In genomic region chr19:46962841-46963240, GRCm38 (mm10) we compare ENCODE assay signal across 8 mouse cellular contexts. TPM values are rescaled to one million over a fixed set of nuclear protein-coding genes. Genes with fewer than 3 reads are reported as not detected.
A peak's percentile ranks its signal among the peaks of the same experiment; 100 is the strongest.
DNase-seq lines count a peak whose midpoint lies in the region; ATAC-seq and TF ChIP-seq lines count a peak whose summit lies in the region.

No protein-coding gene starts in this region.

- peak overlapping the region; percentile 62 for H3K4me2 ChIP-seq in forebrain, embryonic 16.5 days (ENCODE audit: low read length)
- peak overlapping the region; percentile 82 for H3K4me2 ChIP-seq in liver, embryonic 12.5 days

- no peak for TF ChIP-seq CTCF in C2C12 (IDR thresholded peaks at IDR 0.05; ENCODE audit: control insufficient read depth, insufficient read depth, insufficient read length)

- H3K9ac ChIP-seq in forebrain, embryonic 16.5 days (replicated peaks; ENCODE audit: low read depth, low read length) = no peak overlapping the region
- H3K9ac ChIP-seq in liver, embryonic 12.5 days = peak overlapping the region; percentile 88

- no peaks in the 10 kb centered on the region for H3K27me3 ChIP-seq in C2C12 (ENCODE audit: control insufficient read depth, insufficient read depth, insufficient read length)
- no peaks in the 10 kb centered on the region for H3K27me3 ChIP-seq in forebrain, embryonic 16.5 days (replicated peaks; ENCODE audit: control insufficient read depth, insufficient read depth, low read length)
- H3K27me3 ChIP-seq in liver, embryonic 12.5 days (replicated peaks) = no peaks in the 10 kb centered on the region

- H3K9me3 ChIP-seq in forebrain, embryonic 16.5 days (ENCODE audit: control insufficient read depth, low read length) = no peaks in the 10 kb centered on the region
- H3K9me3 ChIP-seq in liver, embryonic 12.5 days (replicated peaks) = no peaks in the 10 kb centered on the region

- peak; percentile 64 for DNase-seq in 3T3-L1 (ENCODE audit: low read depth, low spot score)
- no peak for DNase-seq in adrenal gland, adult 18-20 months (ENCODE audit: low spot score in 2 of 2)
- DNase-seq in right cerebral cortex, adult 18-20 months = no peak
- DNase-seq in left cerebral cortex, adult 18-20 months (ENCODE audit: low spot score in 2 of 2) = no peak

- peak overlapping the region; percentile 50 for H3K4me3 ChIP-seq in C2C12 (ENCODE audit: insufficient read depth, poor library complexity, severe bottlenecking)
- H3K4me3 ChIP-seq in forebrain, embryonic 16.5 days (replicated peaks; ENCODE audit: low read length) = peak overlapping the region; percentile 75
- H3K4me3 ChIP-seq in liver, embryonic 12.5 days = peak overlapping the region; percentile 88

- 25% methylated on average over 7 of the region's 7 CpGs for WGBS in forebrain, embryonic 16.5 days
- WGBS in liver, embryonic 12.5 days (ENCODE audit: insufficient replicate concordance) = 23% methylated on average over 7 of the region's 7 CpGs

- no peak overlapping the region for H3ac ChIP-seq in C2C12 (ENCODE audit: control insufficient read depth, insufficient read length, low read depth)

- no peak for ATAC-seq in forebrain, embryonic 16.5 days
- ATAC-seq in liver, embryonic 12.5 days = no peak
- no peak for ATAC-seq in frontal cortex, adult (ENCODE audit: low TSS enrichment)

- H3K27ac ChIP-seq in forebrain, embryonic 16.5 days (ENCODE audit: low read length) = no peak overlapping the region
- peak overlapping the region; percentile 94 for H3K27ac ChIP-seq in liver, embryonic 12.5 days

- no peaks in the 10 kb centered on the region for H3K36me3 ChIP-seq in C2C12 (ENCODE audit: control insufficient read depth, insufficient read depth)
- H3K36me3 ChIP-seq in forebrain, embryonic 16.5 days (ENCODE audit: control insufficient read depth, insufficient read depth) = no peaks in the 10 kb centered on the region
- H3K36me3 ChIP-seq in liver, embryonic 12.5 days = 0 out of 2 replicates have a peak, but pooled peaks cover 5% of the 10 kb centered on the region

- peaks cover 27% of the 10 kb centered on the region for H3K4me1 ChIP-seq in forebrain, embryonic 16.5 days (replicated peaks; ENCODE audit: control insufficient read depth, insufficient read depth, low read length)
- H3K4me1 ChIP-seq in liver, embryonic 12.5 days = peaks cover 56% of the 10 kb centered on the region

- peaks cover 27% of the 10 kb centered on the region for H3K79me3 ChIP-seq in C2C12 (ENCODE audit: low read depth)

- peaks cover 40% of the 10 kb centered on the region for H3K79me2 ChIP-seq in C2C12 (ENCODE audit: control insufficient read depth, insufficient read depth)

TF ChIP-seq in C2C12, 6 proteins besides CTCF, POLR2A, EP300 and RAD21:
- TF ChIP-seq MAX (IDR thresholded peaks at IDR 0.05) = no peak
- TF ChIP-seq USF1 (IDR thresholded peaks at IDR 0.05; ENCODE audit: low read depth) = no peak
- no peak for TF ChIP-seq CEBPB (IDR thresholded peaks at IDR 0.05; ENCODE audit: low read depth)
- no peak for TF ChIP-seq MYOD1 (IDR thresholded peaks at IDR 0.05; ENCODE audit: control insufficient read depth, insufficient read length, low read depth)
- no peak for TF ChIP-seq MYOG (IDR thresholded peaks at IDR 0.05; ENCODE audit: control insufficient read depth, extremely low read depth, insufficient read length)
- TF ChIP-seq FOSL1 (IDR thresholded peaks at IDR 0.05; ENCODE audit: insufficient read depth, low read length, poor library complexity, severe bottlenecking) = no peak

RNA-seq across cellular contexts. Expression of gene Ina, which starts 51.7 kb away (rescaled TPM):
- not detected for polyA plus RNA-seq in C2C12 (2012; fragmentation: generic; extraction: Trizol)
- polyA plus RNA-seq in forebrain, embryonic 16.5 days (2015; fragmentation: Nextera tagmentation; extraction: Ambion mirVana) = 272 and 295 TPM in 2 replicates
- polyA plus RNA-seq in liver, embryonic 12.5 days (2016; fragmentation: Nextera tagmentation; extraction: Ambion mirVana) = 0.11 and 0.12 TPM in 2 replicates
- 1 to 10 TPM; 7.8 to 8.6 TPM for total RNA-seq in adrenal gland, adult 18-20 months (2021)
- total RNA-seq in left cerebral cortex, adult 18-20 months (2021) = 100 to 1,000 TPM; 208 to 220 TPM

RNA-seq across cellular contexts. Expression of gene Nt5c2, which starts 52.1 kb away (rescaled TPM):
- 18.2 TPM for polyA plus RNA-seq in C2C12 (2012; fragmentation: generic; extraction: Trizol)
- 76.8 and 81.4 TPM in 2 replicates for polyA plus RNA-seq in forebrain, embryonic 16.5 days (2015; fragmentation: Nextera tagmentation; extraction: Ambion mirVana)
- polyA plus RNA-seq in liver, embryonic 12.5 days (2016; fragmentation: Nextera tagmentation; extraction: Ambion mirVana) = 67.1 and 78.5 TPM in 2 replicates
- total RNA-seq in adrenal gland, adult 18-20 months (2021) = 10 to 100 TPM; 57.5 to 68.4 TPM
- total RNA-seq in left cerebral cortex, adult 18-20 months (2021) = 10 to 100 TPM; 78.9 to 82.6 TPM

Comparison
In these comparisons a context has a peak if more than half of its experiments do, and no peak if none do; other contexts are left out.
1. RNA of gene Ina, which starts 51.7 kb away (polyA plus RNA-seq): 272 to 295 TPM in forebrain, embryonic 16.5 days; 0.11 to 0.12 TPM in liver, embryonic 12.5 days and not detected in C2C12 (single experiment); every median in the first group is over 100 times any median in the second.
2. Peak in every context shown above with its lines, with median percentiles within 50 percentile points of each other: H3K4me3 ChIP-seq.